Mouse (Mus musculus): ENCODE measurements around the gene Kcnq5. TPM values are rescaled to one million over a fixed set of nuclear protein-coding genes. Genes with fewer than 3 reads are reported as not detected.

Gene Kcnq5
- polyA plus RNA-seq (2014; fragmentation: Illumina TruSeq; extraction: RNeasy Lipid Tissue Mini Kit (QIAGEN cat#74804); ENCODE audit: low read depth, low replicate concordance) = 0.12 TPM

DNA sequence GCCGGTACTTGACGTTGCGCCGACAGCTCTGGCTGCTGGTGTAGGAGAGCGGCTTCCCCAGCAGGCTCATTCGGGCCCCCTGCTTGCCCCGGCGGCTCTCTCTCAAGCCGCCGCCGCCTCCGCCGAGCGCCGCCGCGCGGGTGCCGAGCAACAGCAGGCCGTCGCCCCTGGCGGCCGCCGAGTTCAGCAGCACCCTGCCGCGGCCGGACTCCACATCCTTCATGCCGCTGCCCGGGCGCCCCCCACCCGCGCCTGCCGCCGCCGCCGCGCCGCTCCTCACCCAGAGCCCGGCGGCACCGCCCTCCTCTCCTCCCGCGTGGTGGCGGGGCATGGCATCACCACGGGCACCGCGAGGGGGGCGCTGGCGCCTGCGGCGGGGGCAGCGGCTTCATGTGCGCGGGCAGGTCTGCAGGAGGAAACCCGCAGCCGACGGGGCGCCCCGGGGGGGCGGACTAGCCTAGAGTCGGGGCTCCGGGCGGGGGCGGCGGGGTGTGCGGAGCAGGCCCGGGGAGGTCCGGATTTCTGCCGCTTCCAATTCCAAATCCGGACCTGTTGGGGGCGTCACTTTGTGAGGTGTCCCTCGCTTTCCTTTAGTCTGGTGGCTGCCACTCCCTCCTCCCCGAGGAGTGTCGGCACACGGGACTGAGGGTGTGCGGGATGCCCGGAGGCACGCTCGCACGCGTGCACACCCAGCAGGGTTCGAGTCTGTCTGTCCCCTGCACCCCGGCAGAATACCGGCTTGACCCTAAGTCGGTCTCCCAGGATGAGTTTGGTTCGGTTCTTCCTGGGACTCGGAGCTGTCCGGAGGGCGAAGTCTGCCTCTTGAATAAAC is at the start of gene Kcnq5:
Gene Kcnq5 (minus strand): TSS at position 692 of the 832 bp plus-strand sequence.

DNA sequence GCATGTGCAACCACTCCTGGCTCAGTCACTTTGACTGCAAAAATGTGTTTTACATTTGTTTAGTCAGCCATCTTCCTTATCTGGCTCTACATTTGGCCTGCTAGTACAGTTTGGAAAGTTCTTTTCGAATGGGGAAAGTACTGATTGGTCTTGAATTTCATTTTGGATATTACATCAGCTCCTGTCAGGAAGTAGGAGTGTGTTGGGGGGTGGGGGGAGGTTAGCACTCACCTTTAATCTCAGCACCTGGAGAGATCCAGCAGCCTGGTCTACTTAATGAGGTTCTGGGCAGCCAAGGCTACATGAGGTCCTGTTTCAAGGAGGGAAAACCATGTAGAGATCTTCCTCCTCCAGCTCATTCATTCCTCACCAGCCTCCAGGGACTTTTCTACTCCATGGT is 578.5 kb downstream of the Kcnq5 start, which contains the start of gene Khdc1b:
Gene Khdc1b (plus strand): TSS at position 301 of the 400 bp plus-strand sequence.

GRCm38 (mm10) chr1:21368031-21368430 is 593.7 kb downstream of the Kcnq5 start, which contains the start of gene Khdc1c:
Khdc1c (plus strand) TSS chr1:21368331.

GRCm38 (mm10) chr1:21349341-21349740 is 612.4 kb downstream of the Kcnq5 start, which contains the start of gene Khdc1a:
Khdc1a (plus strand) TSS chr1:21349641.

Measured in kidney, adult 10 weeks (tissue).